Mouse (Mus musculus) small intestine, adult 2 months (tissue): ENCODE data around the gene Tex48. TPM values are rescaled to one million over a fixed set of nuclear protein-coding genes. Genes with fewer than 3 reads are reported as not detected.

Experiments
- H3K27ac ChIP-seq: fragments of 200-500 bp; 2 replicates; pipeline ENCODE4 v1.5.1; 2012; ENCODE audit warnings: low read depth, low read length, control low read depth, inconsistent platforms; ENCODE audit not compliant: insufficient read depth
- H3K27me3 ChIP-seq: fragments of 200-500 bp; 2 replicates; pipeline ENCODE4 v1.6.1; 2012; ENCODE audit warnings: mild to moderate bottlenecking, moderate library complexity, low read length, inconsistent platforms; ENCODE audit not compliant: control insufficient read depth, insufficient read depth
- H3K36me3 ChIP-seq: fragments of 200-500 bp; 2 replicates; pipeline ENCODE4 v1.6.1; 2012; ENCODE audit warnings: mild to moderate bottlenecking, low read length, control low read depth, inconsistent platforms; ENCODE audit not compliant: control insufficient read depth, insufficient read depth
- H3K4me1 ChIP-seq: fragments of 200-500 bp; 2 replicates; pipeline ENCODE4 v1.6.1; 2012; ENCODE audit warnings: low read length, inconsistent platforms, mixed read lengths; ENCODE audit not compliant: control insufficient read depth, insufficient read depth, insufficient read length
- H3K4me3 ChIP-seq: fragments of 200-500 bp; 2 replicates; pipeline ENCODE4 v1.5.1; 2012; ENCODE audit warnings: low read depth, mild to moderate bottlenecking, control low read depth, inconsistent platforms, low read length, moderate library complexity
- CTCF ChIP-seq: fragments of 200-500 bp; IDR thresholded peaks from 2 replicates; pipeline ENCODE4 v1.5.1; 2012; ENCODE audit warnings: low read depth, mild to moderate bottlenecking, control low read depth, inconsistent platforms, low read length, moderate library complexity, mixed read lengths; ENCODE audit not compliant: insufficient replicate concordance, insufficient read length; ENCODE audit errors: extremely low read depth
- POLR2A ChIP-seq: fragments of 200-500 bp; IDR thresholded peaks from 2 replicates; pipeline ENCODE4 v1.6.1; 2012; ENCODE audit warnings: low read depth, mild to moderate bottlenecking, control low read depth, inconsistent platforms, low read length, moderate library complexity
- WGBS: fragments of 180-500 bp; shearing (Covaris S2); methylation state at CpG from one replicate; pipeline ENCODE4 v1.1.7; 2018; 5-methylcytosine and 5-hydroxymethylcytosine counted together
- polyA plus RNA-seq: library from polyadenylated mRNA; depleted of rRNA; stranded (reverse); fragments of >200 nt; gene quantifications from 2 replicates; pipeline ENCODE4 v1.2.3, GENCODE M21; 2012

The Tex48 gene
- polyA plus RNA-seq, 1 experiment: not detected

- WGBS: 39% methylated on average over 4 of the region's 4 CpGs
- Histone ChIP-seq H3K36me3 (no peaks in the 10 kb centered on the region), H3K27ac (no peak overlapping the region), H3K4me1 (0 out of 2 replicates have a peak, but pooled peaks cover 2% of the 10 kb centered on the region), H3K27me3 (no peaks in the 10 kb centered on the region), H3K4me3 (no peak overlapping the region)
- TF ChIP-seq CTCF: no peak
- TF ChIP-seq POLR2A: no peak
These were observed 36.9 kb upstream of the Tex48 start for GRCm38 (mm10) chr4:63659086-63659485.

- H3K36me3 ChIP-seq: no peaks in the 10 kb centered on the region
- no peaks in the 10 kb centered on the region for H3K27me3 ChIP-seq
- WGBS: 83% methylated on average over 1 of the region's 1 CpGs
- H3K4me1 ChIP-seq: 0 out of 2 replicates have a peak, but pooled peaks cover 2% of the 10 kb centered on the region
- TF ChIP-seq CTCF (peak; percentile 56; the same call in 1 of the 2 replicates), POLR2A (no peak)
- H3K27ac ChIP-seq: no peak overlapping the region
- H3K4me3 ChIP-seq: no peak overlapping the region
These were observed 32.2 kb upstream of the Tex48 start for GRCm38 (mm10) chr4:63654381-63654780.

DNA sequence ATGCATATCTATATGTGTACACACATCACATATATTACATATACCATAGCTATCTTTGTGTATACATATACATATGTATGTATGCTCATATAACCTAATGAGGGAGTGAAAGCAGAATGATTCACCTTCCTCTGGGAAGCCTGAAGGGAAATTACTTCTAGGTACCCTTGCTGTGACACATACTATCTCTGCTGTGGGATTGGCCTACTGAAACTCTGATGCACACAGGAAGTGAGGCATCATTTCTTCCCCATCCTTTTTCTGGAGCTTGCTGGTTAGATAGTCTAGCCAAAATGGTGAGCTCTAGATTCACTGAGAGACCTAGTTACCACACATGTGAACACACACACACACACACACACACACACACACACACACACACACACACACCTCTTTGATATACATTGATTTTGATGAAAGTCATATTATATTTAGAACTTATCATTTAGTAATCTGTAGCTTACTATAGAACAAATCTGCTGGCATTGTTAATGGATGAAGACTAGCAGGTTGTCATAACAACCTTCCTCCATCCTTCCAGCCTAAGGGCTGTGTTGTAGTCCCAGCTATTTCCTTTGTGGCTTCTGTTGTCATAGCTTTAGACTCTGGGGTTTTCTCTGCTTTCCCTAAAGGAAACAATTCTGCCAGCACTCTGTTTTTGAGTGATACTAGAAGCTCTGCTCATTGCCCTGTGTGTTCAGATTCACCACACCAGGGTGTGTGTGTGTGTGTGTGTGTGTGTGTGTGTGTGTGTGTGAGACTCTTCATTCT is 21.9 kb upstream of the Tex48 start:
- TF ChIP-seq POLR2A (no peak), CTCF (no peak)
- no peak overlapping the region for H3K27ac ChIP-seq

DNA sequence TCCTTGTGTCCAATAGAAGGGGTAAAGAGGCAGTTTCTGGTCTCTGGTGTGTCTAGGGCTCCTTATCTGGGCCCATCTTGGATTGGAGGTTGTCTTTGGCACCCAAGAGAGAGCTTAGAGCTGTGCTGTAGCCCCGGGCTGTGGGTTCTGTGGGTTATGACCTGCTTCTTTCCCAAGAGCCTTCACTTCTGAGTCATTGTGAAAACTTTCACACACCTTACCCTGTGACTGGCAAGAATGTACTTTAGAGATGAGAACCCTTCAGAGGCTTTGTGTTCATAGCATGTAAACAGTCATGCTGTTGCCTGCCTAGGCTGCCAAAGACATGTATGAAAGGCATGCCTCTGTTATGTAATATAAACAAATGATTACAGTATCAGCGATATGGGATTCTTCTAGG is 17.6 kb upstream of the Tex48 start:
- no peak for TF ChIP-seq POLR2A
- no peak for TF ChIP-seq CTCF
- Histone ChIP-seq H3K36me3 (no peaks in the 10 kb centered on the region), H3K27ac (no peak overlapping the region), H3K27me3 (no peaks in the 10 kb centered on the region), H3K4me1 (no peaks in the 10 kb centered on the region), H3K4me3 (no peak overlapping the region)
- WGBS: 70% methylated on average over 2 of the region's 2 CpGs

More for the DNA sequence above, 21.9 kb upstream of the Tex48 start:
- no peaks in the 10 kb centered on the region for H3K36me3 ChIP-seq
- H3K4me1 ChIP-seq: no peaks in the 10 kb centered on the region
- H3K27me3 ChIP-seq: no peaks in the 10 kb centered on the region
- no peak overlapping the region for H3K4me3 ChIP-seq

DNA sequence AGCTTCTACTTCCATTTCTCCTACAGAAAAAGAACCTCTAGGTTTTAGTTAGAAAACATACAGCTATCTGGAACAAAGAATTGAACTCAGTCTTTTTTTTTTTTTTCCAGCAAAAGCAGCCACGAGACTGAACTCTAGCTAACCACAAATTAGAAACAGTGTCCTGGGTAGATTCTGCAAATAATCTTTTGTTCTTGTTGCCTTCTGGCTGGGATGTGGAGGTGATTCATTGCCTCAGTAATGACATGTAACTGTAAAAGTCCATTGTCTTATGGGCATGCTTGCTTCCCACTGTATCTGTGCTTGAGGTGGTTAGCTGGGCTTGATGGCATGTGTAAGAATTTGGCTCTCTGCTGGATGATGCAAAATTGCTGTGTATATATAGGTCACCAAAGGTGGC is 16.4 kb upstream of the Tex48 start:
- 68% methylated on average over 1 of the region's 1 CpGs for WGBS
- Histone ChIP-seq H3K4me3 (no peak overlapping the region), H3K36me3 (no peaks in the 10 kb centered on the region), H3K4me1 (no peaks in the 10 kb centered on the region), H3K27me3 (no peaks in the 10 kb centered on the region), H3K27ac (no peak overlapping the region)
- TF ChIP-seq CTCF: no peak
- TF ChIP-seq POLR2A: no peak

- Histone ChIP-seq H3K27me3 (no peaks in the 10 kb centered on the region), H3K4me1 (peaks cover 4% of the 10 kb centered on the region), H3K4me3 (no peak overlapping the region), H3K36me3 (no peaks in the 10 kb centered on the region), H3K27ac (no peak overlapping the region)
- WGBS: 83% methylated on average over 2 of the region's 2 CpGs
- TF ChIP-seq POLR2A (no peak), CTCF (no peak)
These were observed 11.0 kb upstream of the Tex48 start for GRCm38 (mm10) chr4:63633181-63633580.

GRCm38 (mm10) chr4:63627111-63627510 is 4.9 kb upstream of the Tex48 start:
- WGBS: 84% methylated on average over 8 of the region's 8 CpGs
- Histone ChIP-seq H3K4me1 (peaks cover 15% of the 10 kb centered on the region), H3K27ac (no peak overlapping the region), H3K36me3 (no peaks in the 10 kb centered on the region), H3K4me3 (no peak overlapping the region), H3K27me3 (no peaks in the 10 kb centered on the region)
- TF ChIP-seq CTCF (no peak), POLR2A (no peak)
